Mouse (Mus musculus): ENCODE data around the gene Wipf2.

The Wipf2 gene

DNA sequence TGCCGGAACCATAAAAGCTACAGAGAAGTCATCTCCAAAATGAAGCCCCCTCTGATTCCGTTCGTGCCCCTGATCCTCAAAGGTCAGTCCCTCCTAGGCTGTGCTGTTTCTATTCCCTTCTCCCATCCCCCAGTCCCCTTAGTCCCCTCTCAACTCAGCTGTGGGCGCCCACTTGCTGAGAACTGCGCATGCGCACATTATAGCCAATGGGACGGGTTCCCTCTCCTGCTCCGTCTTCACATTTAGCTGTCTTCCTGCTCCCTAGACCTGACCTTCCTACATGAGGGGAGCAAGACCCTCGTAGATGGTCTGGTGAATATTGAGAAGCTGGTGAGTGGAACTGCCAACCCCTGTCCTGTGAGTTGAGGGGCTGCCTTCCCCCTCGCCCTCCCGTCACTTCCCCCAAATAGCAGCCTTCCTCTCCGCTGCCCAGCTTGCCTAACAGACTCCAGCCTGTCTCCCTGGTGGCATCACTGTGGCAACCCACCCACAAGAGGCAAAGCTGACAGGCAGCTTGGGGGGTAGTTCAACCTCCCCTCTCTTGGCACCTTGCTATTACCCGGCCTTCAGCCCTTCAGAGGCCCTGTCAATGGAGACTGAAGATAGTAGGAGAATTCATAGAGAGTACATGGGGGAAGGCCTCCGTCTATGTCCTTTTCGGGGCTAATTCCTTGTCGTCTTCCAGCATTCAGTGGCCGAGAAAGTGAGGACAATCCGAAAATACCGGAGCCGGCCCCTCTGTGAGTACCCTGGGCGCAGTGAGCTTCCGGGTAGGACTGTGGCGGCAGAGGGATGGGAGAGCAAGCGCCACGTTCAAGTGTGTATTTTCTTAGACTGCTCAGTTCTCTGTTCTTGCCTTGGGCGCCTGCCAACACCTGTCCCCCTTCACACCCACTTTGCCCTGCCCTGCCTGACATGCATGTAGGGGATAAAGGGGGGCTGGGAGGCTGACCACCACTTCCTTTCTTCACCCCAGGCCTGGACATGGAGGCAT, 13.0 kb upstream of the Wipf2 start:
- in situ Hi-C loops (cut with MboI, MseI) = no loop called here

DNA sequence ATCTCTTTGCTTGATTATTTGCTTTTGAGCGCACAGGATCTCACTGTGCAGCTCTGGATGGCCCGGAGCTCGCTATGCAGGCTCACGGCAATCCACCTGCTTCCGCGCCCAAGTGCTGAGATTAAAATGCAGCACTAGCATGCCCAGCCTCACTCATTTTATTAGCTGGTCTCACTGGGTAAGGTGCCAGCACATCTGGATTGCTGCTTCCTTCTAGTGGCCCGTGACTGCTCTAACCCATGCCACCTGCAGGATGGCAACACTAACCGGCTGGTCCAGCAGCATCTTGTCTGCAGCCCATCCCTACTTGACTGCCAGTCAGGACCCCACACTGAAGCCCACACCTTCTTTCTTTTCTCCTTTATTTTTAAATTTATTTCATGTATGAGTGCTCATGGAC, 9.3 kb upstream of the Wipf2 start:
- in situ Hi-C loops (cut with MboI, MseI) = no loop called here

DNA sequence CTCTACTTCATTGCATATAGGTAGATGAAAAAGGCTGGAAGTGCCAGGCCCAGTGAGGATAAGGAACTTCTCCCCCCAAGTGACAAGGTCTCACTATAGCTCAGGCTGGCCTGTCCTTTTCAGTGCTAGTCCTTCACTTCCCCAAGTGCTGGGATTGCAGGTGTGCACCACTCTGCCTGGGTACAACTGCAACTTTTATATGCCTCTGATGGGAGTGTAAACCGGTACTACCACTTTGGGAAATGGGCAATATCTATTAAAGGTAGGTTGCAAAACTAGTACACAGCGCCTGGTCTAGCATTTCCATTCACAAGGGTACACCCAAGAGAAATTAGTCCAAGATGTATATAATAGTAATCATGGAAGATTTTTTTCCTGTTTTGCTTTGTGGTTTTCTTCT, 8.8 kb upstream of the Wipf2 start:
- in situ Hi-C loops (cut with MboI, MseI) = no loop called here

DNA sequence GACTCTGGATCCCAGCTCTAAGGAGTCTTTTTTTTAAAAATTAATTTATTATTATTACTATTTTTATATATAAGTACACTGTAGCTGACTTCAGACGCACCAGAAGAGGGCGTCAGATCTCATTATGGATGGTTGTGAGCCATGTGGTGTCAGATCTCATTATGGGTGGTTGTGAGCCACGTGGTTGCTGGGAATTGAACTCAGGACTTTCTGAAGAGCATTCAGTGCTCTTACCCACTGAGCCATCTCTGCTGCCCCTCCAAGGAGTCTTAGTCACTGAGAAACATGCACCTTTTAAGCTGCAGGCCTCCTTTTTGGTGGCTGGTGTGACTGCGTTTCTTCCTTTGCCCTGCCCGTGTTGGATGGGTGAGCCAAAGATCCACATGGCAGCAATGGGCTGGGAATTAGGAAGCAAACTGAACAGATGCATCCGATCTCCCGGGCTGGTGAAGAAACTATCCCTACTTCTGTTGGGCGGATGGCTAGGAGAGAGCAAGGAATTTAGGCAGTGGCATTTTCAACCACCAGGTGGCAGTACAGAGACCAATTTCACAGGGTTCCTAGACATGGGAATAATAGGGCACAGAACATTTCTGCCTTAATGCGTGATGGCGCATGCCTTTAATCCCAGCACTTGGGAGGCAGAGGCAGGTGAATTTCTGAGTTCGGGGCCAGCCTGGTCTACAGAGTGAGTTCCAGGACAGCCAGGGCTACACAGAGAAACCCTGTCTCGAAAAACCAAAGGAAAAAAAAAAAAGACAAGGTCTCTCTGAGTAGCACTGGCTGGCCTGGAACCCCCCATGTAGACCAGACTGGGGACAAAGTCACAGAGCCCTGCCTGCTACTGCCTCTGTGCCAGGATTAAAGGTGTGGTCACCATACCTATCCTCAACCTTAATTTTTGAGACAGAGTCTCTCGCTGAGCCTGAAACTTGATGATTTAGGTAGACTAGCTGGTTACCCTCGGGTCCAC, 4.4 kb upstream of the Wipf2 start:
- in situ Hi-C loops (cut with MboI, MseI) = no loop called here

DNA sequence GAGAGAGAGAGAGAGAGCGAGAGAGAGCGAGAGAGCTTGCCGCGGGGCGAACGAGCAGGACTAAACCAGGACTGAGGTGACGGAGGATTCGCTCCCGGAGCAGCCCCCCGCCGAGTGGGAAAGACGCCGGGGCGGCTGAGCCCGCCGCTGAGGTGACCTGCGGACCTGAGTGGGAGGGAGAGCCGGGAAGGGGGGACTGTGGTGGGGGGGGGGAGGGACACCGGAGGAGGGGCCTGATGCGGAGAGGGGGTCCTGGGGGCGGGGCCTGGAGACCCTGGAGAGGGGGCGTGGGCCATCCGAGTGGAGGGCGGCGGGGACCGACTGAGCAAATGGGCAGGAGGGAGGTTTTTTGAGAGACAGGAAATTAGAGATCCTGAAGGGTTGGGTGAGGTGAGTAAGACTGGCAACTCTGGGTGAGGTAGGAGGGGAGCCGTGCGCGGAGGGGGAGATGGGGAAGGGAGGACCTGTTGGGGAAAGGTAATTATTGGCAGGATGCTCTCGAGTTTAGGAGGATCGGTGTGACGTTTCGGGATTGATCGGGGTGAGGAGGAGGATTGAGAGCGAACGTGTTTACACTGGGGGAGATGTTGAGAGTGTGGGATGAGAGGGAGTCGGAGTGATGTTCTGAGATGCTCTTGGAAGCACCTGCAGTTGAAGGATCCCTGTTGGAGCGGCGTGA, 452 bp downstream of the Wipf2 start:
- in situ Hi-C loops (cut with MboI, MseI) = no loop called here

GRCm38 (mm10) chr11:98867293-98867692, 3.9 kb downstream of the Wipf2 start:
- in situ Hi-C loops (cut with MboI, MseI) = no loop called here

DNA sequence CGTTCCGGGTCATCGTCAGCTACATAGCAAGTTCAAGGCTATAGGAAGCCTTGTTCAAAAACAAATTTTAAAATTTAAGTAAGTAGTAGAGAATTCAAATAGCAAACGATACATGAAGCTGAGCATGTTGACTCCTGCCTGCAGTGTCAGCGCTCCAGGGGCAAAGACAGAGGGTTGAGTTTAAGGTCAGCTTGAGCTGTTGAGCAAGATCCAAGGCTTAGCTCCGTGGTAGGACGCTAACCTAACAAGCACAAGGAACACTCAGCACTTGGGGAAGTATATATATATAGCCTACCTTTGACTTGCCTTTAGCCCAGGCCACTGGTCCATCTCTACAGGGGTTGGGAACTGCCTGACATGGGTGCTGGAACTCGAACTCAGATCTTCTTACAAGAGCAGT, 6.5 kb downstream of the Wipf2 start:
- in situ Hi-C loops (cut with MboI, MseI) = no loop called here

DNA sequence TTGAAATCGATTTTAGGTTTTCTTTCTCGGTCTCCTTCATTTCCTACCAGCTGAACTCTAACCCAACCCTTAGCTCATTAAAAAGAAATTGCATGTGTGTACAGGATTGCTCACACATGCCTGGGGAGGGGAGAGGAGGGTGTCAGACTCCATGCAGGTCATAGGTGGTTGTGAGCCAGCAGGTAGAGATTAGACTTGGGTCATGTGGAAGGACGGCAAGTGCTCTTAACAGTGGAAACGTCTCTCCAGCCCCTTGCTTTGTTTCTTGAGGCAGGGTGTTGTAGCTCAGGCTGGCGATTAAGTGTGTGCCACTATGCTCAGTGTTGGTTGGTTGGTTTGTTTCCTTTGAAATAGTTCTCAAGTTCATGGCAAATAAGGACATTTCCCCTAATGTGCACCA, 7.4 kb downstream of the Wipf2 start:
- in situ Hi-C loops (cut with MboI, MseI) = no loop called here

GRCm38 (mm10) chr11:98871416-98871815, 8.0 kb downstream of the Wipf2 start:
- in situ Hi-C loops (cut with MboI, MseI) = no loop called here

- in situ Hi-C loops (cut with MboI, MseI) = no loop called here
These were observed 8.6 kb downstream of the Wipf2 start for GRCm38 (mm10) chr11:98872040-98872439.

DNA sequence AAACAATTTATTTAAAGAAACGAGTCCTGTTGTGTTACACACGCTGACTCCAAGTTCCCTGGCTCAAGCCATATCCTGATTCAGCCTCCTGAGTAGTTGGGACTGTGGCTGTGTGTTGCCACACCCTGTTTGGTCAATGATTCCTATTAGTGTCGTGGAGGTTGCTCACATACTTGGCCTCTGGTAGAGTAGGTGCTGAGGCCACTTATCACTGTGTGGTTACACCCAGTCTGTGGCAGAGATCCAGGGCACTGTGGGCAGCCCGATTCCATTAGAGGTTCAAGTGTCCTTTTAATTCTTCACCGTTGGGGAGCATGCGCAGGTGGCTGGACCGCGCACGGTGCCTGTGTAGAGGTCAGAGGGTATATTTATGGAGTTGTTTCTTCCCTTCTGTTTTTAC, 10.5 kb downstream of the Wipf2 start:
- in situ Hi-C loops (cut with MboI, MseI) = no loop called here

DNA sequence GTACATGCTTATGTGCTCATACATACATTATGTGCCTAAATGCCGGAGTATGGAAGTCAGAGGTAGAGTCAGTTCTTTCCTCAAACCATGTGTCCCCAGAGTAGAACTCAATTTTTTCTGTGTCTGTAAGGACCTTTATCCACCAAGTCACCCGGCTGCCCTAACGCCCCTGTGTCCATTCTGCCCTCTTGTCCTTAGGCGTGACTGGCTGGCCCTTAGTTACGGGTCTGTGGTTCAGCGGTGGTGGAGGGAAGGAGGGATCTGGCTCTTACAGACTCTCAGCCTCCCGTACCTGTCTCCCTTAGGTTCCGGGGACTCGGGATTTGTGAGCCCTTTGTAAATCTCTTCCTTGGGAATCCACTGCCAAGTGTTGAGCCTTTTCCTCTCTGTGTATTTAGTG, 13.6 kb downstream of the Wipf2 start:
- in situ Hi-C loops (cut with MboI, MseI) = no loop called here

- in situ Hi-C loops (cut with MboI, MseI) = no loop called here
These were observed 24.3 kb downstream of the Wipf2 start for GRCm38 (mm10) chr11:98887703-98888102.

DNA sequence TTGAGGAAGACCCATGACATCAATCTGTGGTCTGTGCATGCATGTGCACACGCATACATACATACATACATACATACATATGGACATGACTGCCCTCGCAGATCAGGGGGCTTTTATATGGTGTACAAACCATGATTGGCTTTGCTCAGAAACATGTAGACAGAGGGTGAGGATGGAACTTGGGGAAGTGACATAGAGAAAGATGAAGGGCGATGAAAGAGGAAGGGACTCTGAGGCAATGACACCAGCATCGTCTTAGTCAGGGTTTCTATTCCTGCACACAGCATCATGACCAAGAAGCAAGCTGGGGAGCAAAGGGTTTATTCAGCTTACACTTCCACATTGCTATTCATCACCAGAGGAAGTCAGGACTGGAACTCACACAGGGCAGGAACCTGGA, 25.6 kb downstream of the Wipf2 start:
- in situ Hi-C loops (cut with MboI, MseI) = no loop called here

- in situ Hi-C loops (cut with MboI, MseI) = no loop called here
These were observed 26.5 kb downstream of the Wipf2 start for GRCm38 (mm10) chr11:98889977-98890376.

GRCm38 (mm10) chr11:98892426-98892825, 29.0 kb downstream of the Wipf2 start:
- in situ Hi-C loops (cut with MboI, MseI) = no loop called here

DNA sequence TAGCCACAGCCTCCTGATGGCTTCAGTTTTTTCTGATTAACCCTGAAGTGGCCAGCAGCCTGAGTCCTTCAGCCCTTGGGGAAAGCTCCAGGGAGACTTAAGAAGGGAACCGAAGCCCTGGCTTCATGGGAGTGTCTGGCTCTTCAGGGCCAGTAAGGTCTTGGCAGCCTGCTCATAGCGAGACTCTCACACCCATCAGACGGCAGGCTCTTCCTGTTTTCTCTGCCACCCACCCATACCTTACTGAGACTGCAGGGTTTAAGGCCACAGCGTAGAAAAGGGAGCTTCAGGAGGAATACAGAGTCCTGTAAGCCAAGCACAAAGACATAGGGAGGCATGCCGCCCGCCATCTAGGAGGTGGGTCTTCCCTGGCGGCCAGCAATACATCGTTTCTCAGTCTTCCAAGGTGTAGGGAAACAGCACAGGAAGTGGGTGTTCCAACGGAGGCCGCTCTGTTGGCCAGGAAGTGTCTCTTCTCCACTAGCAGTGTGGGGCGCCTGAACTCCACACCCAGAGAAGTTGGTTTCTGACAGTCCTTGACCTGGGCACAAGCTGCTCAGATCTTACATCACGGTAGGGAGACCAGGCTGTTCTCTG, 37.2 kb downstream of the Wipf2 start:
- in situ Hi-C loops (cut with MboI, MseI) = no loop called here

DNA sequence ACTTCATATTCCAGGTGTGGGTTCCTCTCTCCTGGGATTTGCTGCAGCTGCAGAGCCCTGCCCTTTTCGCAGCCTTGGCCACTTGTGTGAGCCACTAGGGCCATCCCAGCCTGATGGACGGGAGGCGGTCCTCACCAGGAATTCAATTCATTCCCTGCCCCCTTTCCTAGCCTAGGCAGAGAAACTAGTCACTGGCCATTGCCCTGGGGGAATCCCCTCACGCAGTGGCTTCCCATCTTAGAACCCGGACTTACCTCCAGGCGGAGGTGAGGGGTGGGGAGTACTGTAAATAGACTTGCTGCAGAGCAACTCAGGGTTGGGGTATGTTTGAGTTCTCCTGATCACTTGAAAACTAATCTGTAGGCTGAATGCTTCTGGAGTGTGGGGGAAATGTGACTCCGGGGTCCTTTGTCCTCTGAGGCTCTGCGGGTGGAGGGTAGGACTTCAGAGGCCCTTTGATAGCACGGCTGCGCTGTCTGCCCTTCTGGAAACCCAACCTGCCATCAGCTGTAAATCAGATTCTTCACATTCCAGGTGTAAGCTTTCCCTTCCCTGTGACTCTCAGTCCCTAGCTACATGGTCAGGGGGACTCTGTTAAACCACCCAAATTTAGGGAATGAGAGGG, 39.3 kb downstream of the Wipf2 start:
- in situ Hi-C loops (cut with MboI, MseI) = no loop called here

- in situ Hi-C loops (cut with MboI, MseI) = no loop called here
These were observed 41.1 kb downstream of the Wipf2 start for GRCm38 (mm10) chr11:98904577-98904976.

DNA sequence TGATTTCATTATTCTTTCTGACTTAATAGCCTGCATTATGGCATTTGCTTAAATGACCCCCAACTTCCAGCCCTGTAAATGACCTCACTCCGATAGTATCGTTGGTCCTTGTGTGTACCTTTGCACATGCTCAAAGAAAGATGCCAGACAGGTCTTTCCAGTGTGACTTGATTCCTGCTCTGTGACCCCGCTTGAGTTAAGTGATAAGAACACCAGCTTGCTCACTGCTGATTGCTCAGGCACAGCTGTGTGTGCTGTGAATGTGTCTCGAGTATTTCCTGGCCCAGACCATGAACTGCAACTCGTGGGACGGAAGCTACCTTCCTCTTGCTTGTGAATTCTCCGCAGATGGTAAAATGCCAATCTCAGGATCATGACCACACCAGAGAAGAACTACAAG, 41.6 kb downstream of the Wipf2 start:
- in situ Hi-C loops (cut with MboI, MseI) = no loop called here

DNA sequence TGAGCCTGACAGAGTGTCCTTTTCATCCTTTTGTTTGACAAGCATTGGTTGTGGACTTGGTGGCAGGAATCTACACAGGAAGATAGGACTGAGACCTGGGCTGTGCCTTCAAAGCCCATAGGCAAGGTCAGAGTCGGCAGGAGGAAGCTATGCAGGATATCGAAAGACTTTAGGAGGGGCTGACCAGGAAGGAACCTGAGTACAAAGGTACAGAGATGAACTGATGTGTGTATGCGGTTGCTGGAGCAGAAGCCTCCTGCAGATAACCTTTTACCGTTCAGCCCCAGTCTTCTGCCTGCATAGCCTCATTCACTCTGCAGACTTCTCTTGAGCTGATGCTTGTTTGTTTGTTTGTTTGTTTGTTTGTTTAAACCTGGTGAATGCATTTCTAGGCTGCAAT, 42.1 kb downstream of the Wipf2 start:
- in situ Hi-C loops (cut with MboI, MseI) = no loop called here
